Mouse (Mus musculus) CH12F3 (cell line): ENCODE results near the gene Rtl10.
"Not testable (repeated sequence)": the region's sequence is repeated elsewhere in the genome, so short reads cannot be mapped to it uniquely, and the experiment has no call there.

Source experiments
- in situ Hi-C: fragments of 300-500 bp; cut with MboI; formaldehyde crosslinking; loops from 2 replicates; pipeline ENCODE4 v1.14.3; 2020; ENCODE audit warnings: low sequenced_read_pairs

The Rtl10 gene

GRCm38 (mm10) chr16:18482431-18482830 lies 16.3 kb upstream of the Rtl10 start:
- in situ Hi-C loops, result no loop called here

GRCm38 (mm10) chr16:18483839-18484238 lies 14.9 kb upstream of the Rtl10 start:
- in situ Hi-C loops, result no loop called here

DNA sequence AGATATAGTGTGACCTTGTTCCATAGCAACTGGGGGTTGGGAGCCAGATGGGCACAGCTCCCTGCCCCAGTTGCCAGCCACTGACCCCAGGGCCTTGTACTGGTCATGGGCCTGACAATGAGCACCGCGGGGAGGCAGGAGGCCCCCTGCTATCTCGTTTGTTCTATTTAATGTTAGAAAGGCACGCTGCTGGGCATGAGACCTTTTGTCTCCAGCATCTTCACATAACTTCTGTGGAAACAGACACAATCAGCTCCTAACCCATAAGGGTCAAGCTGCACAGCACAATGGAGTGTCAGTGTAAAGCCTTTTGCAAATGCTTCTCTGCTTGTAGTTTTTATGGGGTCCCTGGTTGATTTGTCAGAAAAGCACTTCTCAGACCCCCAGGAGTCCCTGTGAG lies 14.3 kb upstream of the Rtl10 start:
- in situ Hi-C loops, result no loop called here

DNA sequence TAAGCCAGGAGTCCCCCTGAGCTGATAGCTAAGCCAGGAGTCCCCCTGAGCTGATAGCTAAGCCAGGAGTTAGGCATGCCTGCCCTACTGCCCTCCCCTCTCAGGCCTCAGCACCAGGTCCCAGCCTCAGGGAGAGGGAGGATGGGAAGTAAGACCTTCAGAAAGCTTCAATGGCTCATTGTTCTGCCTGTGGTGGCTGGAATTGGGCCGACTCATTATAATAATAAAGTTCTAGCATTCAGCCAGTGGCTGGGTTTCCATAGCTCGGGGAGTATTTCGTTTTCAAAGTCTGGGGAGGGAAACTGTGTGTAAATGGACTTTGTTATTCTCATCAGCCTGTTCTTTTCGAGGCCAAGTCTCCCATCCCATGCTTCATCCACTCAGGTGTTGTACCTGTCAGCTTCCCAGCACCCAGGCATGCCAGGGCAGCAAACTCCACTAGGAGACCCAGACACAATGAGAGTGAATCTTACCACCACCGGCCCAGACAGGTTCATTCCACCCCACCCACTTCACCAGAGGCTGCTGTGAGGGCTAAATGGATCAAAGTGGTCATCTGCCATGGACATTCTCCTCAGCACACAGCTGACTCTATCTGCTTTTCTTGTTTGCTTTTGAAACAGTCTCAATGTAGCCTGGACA lies 13.8 kb upstream of the Rtl10 start:
- in situ Hi-C loops, result no loop called here

DNA sequence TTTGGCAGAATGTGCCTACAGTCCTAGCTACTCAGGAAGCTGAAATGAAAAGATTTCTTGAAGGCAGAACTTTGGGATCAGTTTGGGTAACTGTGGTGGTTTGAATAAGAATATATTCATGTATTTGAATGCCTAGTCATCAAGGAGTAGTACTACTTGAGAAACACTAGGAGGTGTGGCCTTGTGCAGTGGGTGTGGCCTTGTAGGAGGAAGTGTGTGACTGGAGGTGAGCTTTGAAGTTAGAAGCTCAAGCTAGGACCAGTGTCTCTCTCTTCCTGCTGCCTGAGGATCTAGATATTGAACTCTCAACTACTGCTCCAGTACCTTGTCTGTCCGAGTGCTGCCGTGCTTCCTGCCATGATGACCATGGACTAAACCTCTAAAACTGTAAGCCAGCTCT lies 12.6 kb upstream of the Rtl10 start:
- in situ Hi-C loops, result no loop called here

DNA sequence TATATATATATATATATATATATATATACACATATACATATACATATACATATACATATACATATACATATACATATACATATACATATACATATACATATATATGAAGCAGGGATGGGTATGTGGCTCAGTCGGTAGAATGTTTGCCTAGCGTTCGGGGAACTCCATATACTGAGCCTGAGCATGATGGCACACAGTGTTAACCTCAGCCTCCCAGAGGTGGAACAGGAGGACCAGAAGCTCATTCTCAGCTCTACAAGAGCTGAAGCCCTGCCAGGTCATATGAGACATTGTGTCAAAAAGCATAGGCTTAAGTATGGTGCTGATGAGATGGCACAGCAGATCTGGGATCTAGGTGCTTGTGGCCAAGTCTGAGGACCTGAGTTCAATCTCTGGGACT lies 8.4 kb upstream of the Rtl10 start:
- in situ Hi-C loops, result no loop called here

DNA sequence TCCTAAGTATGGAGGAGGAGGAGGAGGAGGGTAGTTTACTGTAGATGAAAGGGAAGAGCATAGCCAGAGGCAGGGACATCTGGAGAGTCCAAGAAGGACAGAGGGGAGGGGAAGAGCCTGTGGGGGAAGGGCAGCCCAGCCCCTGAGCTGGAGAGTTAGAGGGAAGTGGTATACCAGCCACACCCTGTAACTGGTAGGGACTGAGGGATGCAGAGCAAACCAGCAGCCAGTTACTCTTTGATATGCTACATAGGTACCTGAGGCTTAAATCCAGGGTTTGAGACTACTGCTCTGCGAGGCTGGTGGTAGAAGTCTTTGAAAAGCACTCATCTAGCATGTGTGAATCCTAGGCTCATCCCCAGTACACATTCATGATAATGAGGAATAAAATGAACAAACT lies 7.8 kb upstream of the Rtl10 start:
- in situ Hi-C loops, result no loop called here

GRCm38 (mm10) chr16:18497865-18498515 lies 711 bp upstream of the Rtl10 start:
- in situ Hi-C loops, result no loop called here

- in situ Hi-C loops, result no loop called here
Observed at GRCm38 (mm10) chr16:18498996-18499395, 295 bp downstream of the Rtl10 start.

DNA sequence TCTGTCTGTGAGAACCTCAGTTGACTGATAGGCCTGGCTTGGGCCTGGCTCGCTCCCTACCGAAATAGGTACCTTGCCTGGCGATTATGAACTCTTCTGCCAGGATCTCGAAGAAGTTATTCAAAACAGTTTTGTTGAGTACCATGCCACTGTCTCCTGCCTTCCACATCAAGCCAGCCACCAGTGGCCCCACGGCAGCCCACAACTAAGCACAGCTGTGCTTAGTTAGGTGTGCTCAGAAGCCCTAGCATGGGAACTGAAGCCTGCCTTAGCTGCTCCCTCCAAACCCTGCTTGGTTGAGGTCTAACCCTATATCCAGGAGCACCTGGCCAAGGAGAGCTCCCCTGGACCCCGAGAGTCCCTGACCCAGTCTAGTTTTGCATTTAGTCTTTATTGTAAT lies 2.8 kb downstream of the Rtl10 start:
- in situ Hi-C loops, result no loop called here

GRCm38 (mm10) chr16:18503566-18504342 lies 5.1 kb downstream of the Rtl10 start:
- in situ Hi-C loops, result no loop called here

- in situ Hi-C loops, result no loop called here
Observed at GRCm38 (mm10) chr16:18506524-18507199, 8.0 kb downstream of the Rtl10 start.

DNA sequence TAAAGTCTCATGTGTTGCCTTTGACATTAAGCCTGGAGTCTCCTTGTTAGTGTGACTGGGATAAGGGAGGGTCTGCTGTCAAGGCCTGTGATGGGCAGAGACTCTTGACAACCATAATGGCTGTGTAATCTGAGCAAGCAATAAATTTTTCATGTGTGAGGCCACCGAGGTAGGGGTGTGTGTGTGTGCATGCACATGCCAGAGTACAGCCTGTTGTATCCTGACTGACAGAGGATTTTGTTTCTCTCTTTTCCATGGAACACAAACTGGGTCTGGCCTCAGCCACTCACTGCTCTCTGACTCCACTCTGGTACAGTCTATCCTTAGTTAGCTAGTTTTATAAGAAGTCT lies 8.5 kb downstream of the Rtl10 start:
- in situ Hi-C loops, result no loop called here

DNA sequence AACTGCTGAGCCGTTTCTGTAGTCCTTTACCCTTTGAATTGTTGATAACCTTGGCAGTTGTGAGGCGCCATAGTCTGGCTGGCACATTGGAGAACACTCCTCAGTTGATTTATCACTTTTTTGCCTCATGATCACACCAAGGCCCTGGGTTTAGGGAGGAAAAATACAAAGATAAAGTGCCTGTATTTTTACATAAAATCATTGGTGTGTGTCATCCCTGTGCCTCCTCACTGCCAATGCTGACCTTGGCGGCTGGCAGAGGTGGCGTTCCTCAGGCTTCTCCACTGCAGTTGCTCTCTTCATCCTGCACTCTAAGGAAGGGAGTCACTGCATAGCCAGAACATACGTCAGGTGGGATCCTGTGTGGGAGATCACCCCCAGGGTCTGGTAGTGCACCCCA lies 13.0 kb downstream of the Rtl10 start:
- in situ Hi-C loops, result no loop called here

DNA sequence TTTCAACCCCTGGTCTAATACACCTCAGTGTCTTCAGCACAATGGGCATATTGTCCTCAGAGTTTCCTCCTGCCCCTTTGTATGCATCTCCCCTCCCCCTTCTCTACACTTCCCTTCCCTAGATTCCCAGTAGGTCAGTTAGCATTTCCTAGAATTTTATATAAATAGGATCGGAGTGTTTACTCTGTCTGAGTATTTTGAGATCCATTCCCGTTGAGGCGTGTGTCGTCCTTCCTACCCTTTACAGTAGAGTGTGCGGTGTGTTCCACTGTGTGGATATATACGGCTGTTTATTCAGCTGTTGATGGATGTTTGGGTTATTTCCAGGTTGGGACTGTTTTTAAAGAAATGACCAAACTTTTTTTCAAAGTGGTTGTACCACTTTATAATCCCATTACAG lies 14.8 kb downstream of the Rtl10 start:
- in situ Hi-C loops, result no loop called here

DNA sequence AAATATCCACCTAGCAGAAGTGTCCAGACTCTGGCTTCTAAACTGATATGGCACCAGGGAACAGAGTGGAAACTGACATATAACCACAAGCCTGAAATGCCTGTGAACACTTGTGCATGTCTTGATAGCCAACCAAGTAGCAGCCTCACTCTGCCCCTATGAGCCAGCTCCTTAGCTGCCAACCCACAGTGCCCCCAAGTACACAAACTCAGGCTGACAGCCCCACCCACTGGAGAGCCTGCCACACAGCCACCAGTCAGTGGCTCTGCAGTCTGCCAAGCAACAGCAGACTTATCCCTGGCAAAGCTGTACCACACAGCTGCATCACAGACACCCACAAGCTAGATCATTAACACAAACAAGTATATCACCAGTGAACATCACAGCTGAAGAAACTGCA lies 19.4 kb downstream of the Rtl10 start:
- in situ Hi-C loops, result no loop called here

- in situ Hi-C loops, result no loop called here
Observed at GRCm38 (mm10) chr16:18523563-18524245, 25.0 kb downstream of the Rtl10 start.

- in situ Hi-C loops, result no loop called here
Observed at GRCm38 (mm10) chr16:18528656-18529055, 30.0 kb downstream of the Rtl10 start.

DNA sequence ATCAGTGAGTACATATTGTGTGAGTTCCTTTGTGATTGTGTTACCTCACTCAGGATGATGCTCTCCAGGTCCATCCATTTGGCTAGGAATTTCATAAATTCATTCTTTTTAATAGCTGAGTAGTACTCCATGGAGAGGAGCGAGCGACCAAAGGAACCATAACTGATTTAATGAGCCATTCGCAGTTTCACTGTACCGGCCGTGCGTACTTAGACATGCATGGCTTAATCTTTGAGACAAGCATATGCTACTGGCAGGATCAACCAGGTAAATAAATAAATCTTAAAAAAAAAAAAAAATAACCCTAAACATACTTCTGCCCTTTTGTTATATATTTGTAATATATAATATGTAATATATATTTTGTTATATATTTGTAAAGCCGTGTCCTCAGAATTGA lies 34.4 kb downstream of the Rtl10 start:
- in situ Hi-C loops, result not testable (repeated sequence)

- in situ Hi-C loops, result no loop called here
Observed at GRCm38 (mm10) chr16:18537407-18537990, 38.8 kb downstream of the Rtl10 start.

DNA sequence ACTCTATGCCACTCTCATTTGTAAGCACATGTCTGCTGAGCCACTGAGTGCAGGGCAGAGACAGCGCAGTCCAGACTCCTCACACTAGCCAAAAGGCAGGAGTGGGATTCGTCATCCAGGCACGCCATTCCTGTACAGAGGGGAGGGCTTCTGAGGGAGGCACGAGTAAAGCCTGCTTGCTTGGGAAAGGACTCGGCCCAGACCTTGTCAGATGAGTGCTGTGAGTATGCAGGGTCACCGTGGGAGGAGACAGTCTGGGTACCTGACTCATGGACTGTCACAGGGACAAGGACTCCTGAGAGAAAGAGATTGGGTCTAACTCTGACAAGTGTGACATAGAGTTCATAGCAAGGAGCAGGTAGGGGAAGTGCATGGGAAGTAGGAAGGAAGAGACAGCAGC lies 40.6 kb downstream of the Rtl10 start:
- in situ Hi-C loops, result no loop called here
